Mouse (Mus musculus): ENCODE results near the gene Hoxb8.

- TF ChIP-seq CTCF (IDR thresholded peaks at IDR 0.05; ENCODE audit: extremely low read depth, insufficient read depth, low read length) (no peak), POLR2A (IDR thresholded peaks at IDR 0.05; ENCODE audit: extremely low read depth, insufficient read depth, low read length) (no peak)
Measured at GRCm38 (mm10) chr11:96303151-96304099, 21.7 kb downstream of the Hoxb8 start, which contains the start of gene Hoxb5.

Data from cortical plate, adult 2 months (tissue).